Mouse (Mus musculus): ENCODE measurements around the gene Gm43720.

DNA sequence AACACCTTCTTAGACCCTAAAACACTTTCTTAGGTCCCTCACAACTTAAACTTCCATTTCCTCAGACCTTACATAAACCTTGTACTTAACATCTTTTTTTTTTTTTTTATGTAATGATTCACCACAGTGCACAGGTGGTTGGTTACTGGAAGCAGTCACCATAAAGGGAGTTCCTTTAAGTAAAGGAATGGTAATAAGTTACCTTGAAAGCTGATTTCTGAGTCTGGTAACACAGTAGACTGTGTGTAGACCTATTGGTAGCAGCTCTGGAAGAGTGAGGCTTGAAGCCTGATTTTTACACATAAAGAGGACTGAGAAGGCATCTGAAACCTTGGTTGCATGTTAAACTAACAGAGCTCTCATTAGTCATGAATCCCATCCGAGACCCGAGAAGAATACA is 59.9 kb downstream of the Gm43720 start:
- TF ChIP-seq CTCF (IDR thresholded peaks at IDR 0.05; ENCODE audit: low read depth) (no peak), EP300 (IDR thresholded peaks at IDR 0.05; ENCODE audit: low read depth) (no peak)
